Mouse (Mus musculus) left cerebral cortex, postnatal 14 days (tissue): ENCODE data around the gene Jtb. TPM values are rescaled to one million over a fixed set of nuclear protein-coding genes. Genes with fewer than 3 reads are reported as not detected.

Experiments used
- DNase-seq, 2 experiments: peaks; one replicate each; pipeline ENCODE4 v3.0.0; 2021 to 2022; ENCODE audit warnings: low spot score in 2 of 2, mixed read lengths in 1 of 2
- intact Hi-C: fragments of 180-260 bp; cut with DNase I; formaldehyde crosslinking; loops from one replicate; pipeline ENCODE4 v1.15.1; 2025
- microRNA-seq, 2 experiments: library from miRNA; unstranded; fragments of <30 nt; microRNA quantifications; one replicate each; pipeline ENCODE4 v1.2.0; 2022
- total RNA-seq, 2 experiments: library from RNA; stranded (reverse); gene quantifications; 2 replicates each; pipeline ENCODE4 v1.2.3; 2021

The Jtb gene
- total RNA-seq, 2 experiments from 2014 or later: 38.8 to 44.5 TPM

DNA sequence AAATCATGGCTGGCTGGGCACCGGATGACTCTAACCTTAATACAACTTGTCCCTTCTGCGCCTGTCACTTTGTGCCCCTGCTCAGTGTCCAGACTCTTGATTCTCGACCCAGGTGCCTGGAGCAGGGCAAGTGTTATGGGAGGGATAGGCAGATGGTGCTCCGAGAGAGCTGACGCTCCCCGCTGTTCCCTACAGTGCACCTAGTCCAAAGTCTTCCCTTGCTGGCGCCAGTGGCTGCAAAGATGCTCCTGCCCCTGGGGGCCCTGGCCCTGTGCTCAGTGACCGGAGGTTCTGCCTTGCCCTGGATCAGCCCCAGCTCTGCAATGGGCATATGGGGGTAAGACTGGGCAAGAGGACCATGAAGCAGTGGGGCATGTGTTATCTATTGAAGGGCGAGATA, 46.4 kb downstream of the Jtb start:
- DNase-seq: no peak
- intact Hi-C loops: no loop called here

DNA sequence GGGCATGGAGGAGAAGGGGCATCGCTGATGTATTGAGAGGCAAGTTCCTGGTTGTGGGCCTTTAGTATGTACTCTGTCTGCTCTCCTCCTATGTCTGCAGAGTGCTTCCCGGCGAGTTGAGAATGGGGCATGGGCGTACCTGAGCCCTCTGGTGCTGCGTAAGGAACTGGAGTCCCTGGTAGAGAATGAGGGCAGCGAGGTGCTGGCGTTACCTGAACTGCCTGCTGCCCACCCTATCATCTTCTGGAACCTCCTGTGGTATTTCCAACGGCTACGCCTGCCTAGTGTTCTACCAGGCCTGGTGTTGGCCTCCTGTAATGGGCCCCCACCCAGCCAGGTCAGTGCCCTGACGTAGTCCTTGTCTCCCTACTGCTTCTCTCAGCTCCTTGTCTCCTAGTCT, 46.8 kb downstream of the Jtb start:
- DNase-seq: no peak
- intact Hi-C loops: no loop called here

- no peak for DNase-seq
- intact Hi-C loops: no loop called here
These were observed 47.8 kb downstream of the Jtb start for GRCm38 (mm10) chr3:90279216-90279615.

DNA sequence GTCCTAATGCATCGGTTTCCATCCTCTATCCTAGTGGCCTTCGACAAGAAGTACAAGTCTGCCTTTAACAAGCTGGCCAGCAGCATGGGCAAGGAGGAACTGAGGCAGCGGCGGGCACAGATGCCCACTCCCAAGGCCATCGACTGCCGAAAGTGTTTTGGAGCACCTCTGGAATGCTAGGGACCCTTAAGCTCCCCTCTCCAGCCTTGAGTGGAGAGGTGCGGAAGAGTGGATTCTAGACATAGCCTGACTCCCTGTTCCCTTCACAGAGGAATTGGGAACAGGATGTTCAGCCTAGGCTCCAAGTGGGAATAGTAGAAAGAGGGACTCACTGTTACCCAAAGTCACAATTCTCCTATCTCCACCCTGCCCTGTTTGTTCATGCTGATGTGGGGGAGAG, 48.3 kb downstream of the Jtb start:
- no peak for DNase-seq
- intact Hi-C loops: no loop called here

DNA sequence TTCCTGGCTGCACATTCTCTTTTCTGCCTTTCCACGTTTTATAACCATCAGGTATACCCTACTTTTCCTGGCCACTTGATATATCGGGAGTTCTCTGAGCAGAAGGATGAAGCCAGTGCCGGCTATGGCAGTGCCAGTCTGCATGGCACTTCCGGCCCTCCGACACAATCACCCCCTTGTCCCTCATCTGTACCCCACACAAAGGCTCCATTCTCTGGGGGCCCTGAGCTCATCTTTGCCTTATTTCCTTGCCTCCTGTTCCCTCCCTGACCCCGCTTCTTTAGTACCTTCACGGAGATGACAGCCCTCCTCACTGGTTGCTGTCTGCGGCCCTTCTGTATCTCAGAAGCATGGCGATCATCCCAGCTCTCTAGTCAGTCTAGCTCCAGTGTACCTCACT, 49.3 kb downstream of the Jtb start:
- DNase-seq: no peak
- intact Hi-C loops: no loop called here

DNA sequence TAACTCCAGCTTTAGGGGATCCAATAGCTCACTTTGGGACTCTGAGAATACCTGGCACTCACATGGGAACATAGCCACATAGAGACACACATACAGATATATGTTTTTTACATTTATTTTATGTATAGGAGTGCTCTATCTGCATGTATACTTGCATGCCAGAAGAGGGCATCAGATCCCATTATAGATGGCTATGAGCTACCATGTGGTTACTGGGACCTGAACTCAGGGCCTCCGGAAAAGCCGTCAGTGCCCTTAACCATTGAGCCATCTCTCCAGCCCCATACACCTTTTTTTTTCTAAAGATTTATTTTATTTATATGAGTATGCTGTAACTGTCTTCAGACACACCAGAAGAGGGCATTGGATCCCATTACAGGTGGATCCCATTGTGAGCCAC, 52.8 kb downstream of the Jtb start:
- intact Hi-C loops: no loop called here
- no peak for DNase-seq

Small RNA genes lying within 50 kb of the gene (microRNA-seq; reads per million reads assigned to microRNA genes)
- gene Mir7012: 0 to 0.79 reads per million in 2 experiments

Other genes with a start within 250 kb of the Jtb start
- 10 to 100 TPM; 70.6 to 76.7 TPM for gene Hax1, start 232.8 kb upstream of the Jtb start, total RNA-seq
- 10 to 100 TPM; 77.2 to 78.1 TPM for gene 4933434E20Rik, start 180.0 kb upstream of the Jtb start, total RNA-seq
- gene Ubap2l, start 179.0 kb upstream of the Jtb start, total RNA-seq: 100 to 1,000 TPM; 191 to 205 TPM
- gene Tpm3, start 158.9 kb upstream of the Jtb start, total RNA-seq: 100 to 1,000 TPM; 220 to 223 TPM
- under 1 TPM; 0.38 to 0.55 TPM for gene Nup210l, start 127.5 kb upstream of the Jtb start, total RNA-seq
- gene Rps27, start 17.9 kb upstream of the Jtb start, total RNA-seq: 100 to 1,000 TPM; 647 to 683 TPM
- gene Rab13, start 17.9 kb upstream of the Jtb start, total RNA-seq: 1 to 10 TPM; 5.8 to 5.9 TPM
- under 1 TPM in 1 of 2 experiments, not detected in 1; 0.23 TPM for gene Creb3l4, start 11.9 kb downstream of the Jtb start, total RNA-seq
- 10 to 100 TPM; 50.5 to 51.9 TPM for gene Slc39a1, start 16.6 kb downstream of the Jtb start, total RNA-seq
- gene Crtc2, start 22.6 kb downstream of the Jtb start, total RNA-seq: 10 to 100 TPM; 30.5 to 31.6 TPM
- 10 to 100 TPM; 28.2 to 29.4 TPM for gene Dennd4b, start 33.6 kb downstream of the Jtb start, total RNA-seq
- 10 to 100 TPM; 89.0 to 96.0 TPM for gene Gatad2b, start 61.6 kb downstream of the Jtb start, total RNA-seq
- gene Slc27a3, start 158.3 kb downstream of the Jtb start, total RNA-seq: 1 to 10 TPM; 5.1 to 6.2 TPM
- gene Ints3, start 202.0 kb downstream of the Jtb start, total RNA-seq: 10 to 100 TPM; 61.4 to 65.3 TPM
- 1 to 10 TPM; 3.4 TPM for gene Npr1, start 234.3 kb downstream of the Jtb start, total RNA-seq
- 10 to 100 TPM; 88.9 to 91.5 TPM for gene Ilf2, start 244.5 kb downstream of the Jtb start, total RNA-seq